Mouse (Mus musculus): ENCODE results near the gene Frs2.
A peak's percentile ranks its signal among the peaks of the same experiment; 100 is the strongest.

Frs2 gene

DNA sequence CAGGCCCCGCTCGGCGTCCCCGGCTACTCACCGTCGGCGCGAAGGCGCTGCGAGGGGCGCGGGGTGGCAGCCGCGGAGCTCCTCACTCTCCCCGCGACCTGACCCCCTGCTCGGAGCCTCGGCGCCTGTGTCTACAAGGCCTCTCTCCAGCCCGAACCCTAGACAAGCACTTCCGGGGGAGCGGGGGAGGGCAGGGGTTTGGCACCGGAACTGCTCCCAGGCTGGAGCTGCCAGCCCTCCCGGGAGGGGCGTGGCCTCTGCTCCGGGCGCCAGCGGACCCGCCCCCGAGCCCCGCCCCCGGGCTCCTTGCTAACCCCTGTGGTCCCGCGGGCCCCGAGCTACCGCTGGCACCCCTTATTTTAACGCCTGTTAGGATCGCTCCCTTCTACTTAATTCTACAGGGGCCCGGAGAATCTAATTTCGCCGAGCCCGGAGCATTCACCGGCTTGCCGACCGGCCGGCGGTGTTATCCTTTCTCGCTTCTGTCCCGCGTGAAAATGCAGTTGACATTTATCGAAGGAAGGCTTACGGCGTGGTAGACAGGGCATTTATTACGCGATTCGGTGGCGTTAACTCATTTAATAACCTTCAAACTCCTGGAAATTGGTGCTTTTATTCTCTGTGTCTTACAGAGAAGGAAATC is at the start of gene Frs2:
Frs2 (minus strand) TSS at position 174 of the 643 bp plus-strand sequence.
- peak; percentile 94 for DNase-seq

DNA sequence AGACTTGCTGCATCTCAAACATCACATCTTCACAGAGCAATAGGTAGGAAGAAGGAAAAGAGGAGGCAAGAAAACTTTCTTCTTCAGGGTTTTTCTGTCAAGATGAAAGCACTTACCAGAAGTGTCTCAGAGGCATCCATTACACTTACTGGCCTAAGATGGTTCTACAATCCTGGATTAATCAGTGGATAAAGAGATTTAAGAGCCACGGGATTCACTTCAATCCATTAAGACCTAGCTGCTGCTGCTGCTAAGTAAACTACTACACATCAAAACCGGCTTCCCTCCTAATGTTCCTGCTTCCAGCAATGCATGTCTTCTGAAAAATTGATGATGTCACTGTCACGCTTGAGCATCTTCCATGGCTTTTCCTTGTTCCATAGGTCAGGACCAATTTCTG is 48.4 kb upstream of the Frs2 start:
- no peak for DNase-seq

- no peak for DNase-seq
Measured at GRCm38 (mm10) chr10:117195748-117196147, 47.4 kb upstream of the Frs2 start.

DNA sequence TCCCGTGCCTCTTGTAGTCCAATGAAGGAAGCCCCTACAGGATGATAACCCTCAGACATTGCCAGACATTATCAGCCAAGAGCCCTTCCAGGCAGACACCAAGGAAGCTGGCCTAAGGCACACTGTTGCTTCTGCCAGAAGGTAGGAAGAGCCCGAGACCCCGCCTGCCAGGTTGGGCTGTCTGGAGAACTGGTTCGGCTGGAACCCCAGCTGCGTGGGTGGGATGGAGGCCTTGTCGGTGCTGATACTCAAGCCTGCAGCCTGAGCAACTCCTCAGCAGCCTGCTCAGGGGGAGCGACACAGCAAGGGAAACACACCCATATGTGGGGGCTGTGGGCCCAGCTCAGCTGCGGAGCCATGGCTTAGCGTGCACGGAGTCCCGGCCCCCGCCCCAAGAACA is 46.7 kb upstream of the Frs2 start:
- no peak for DNase-seq

GRCm38 (mm10) chr10:117193364-117193763 is 45.0 kb upstream of the Frs2 start:
- DNase-seq, result no peak

- no peak for DNase-seq
Measured at GRCm38 (mm10) chr10:117185399-117186089, 37.2 kb upstream of the Frs2 start.

GRCm38 (mm10) chr10:117181098-117181497 is 32.8 kb upstream of the Frs2 start:
- no peak for DNase-seq

DNA sequence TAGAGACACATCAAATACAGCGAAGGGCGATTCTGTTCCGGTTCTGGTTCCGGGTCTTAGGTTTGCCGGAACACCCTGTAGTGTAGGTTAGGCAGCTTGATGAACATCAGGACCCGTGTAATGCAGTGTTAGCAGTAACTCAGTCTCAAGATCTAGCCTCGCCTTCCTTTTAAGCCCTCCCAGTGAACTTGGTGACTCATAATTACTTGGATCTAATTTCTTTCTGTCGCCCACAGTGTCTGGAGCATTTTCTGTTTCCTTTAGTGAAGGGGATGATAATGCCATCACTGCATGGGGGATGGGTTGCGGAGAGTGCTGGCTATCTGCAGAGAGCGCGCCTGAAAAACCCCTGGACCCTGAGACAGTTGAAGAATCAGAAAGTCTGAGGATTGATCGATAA is 26.3 kb upstream of the Frs2 start:
- no peak for DNase-seq

- no peak for DNase-seq
Measured at GRCm38 (mm10) chr10:117173566-117174438, 25.5 kb upstream of the Frs2 start.

DNA sequence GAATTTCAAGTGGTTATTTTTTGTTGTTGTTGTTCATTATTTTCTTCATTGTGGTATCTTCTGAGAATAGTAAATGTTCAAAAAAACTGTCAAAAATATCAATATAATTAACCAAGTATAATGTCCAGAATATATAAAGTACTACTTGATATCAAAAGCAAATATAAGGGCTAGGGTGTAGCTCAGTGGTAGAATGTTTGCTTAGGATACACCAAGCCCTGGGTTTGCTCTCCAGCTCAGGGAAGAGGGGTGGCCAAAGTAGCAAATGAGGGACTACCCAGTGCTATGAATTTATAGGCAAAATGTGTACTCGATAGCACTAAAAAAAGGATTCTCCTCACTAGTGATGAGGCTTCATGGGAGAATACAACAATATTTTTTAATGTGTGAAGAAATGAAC is 24.8 kb upstream of the Frs2 start:
- no peak for DNase-seq

GRCm38 (mm10) chr10:117172069-117172468 is 23.7 kb upstream of the Frs2 start:
- DNase-seq, result no peak

GRCm38 (mm10) chr10:117166785-117167425 is 18.6 kb upstream of the Frs2 start:
- no peak for DNase-seq

DNA sequence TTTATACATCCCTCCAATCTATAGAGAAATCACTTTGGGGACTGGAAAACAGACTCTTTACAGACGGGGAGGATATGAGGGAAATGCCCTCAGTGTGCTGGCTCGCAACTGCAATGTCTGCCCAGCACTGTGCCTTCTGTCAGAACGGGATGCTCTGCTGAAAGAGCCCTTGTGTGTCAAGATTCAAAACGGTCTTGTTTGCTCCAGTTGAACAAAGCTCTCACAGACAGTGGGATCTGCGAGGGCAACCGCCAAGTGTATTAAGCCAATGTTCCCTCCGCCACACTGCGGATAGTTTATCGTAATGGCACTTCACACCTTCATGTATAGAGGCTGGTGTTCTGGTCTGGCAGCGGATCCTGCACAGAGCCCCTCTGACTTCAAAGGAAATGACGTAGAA is 14.3 kb upstream of the Frs2 start:
- DNase-seq, result no peak

GRCm38 (mm10) chr10:117160099-117160498 is 11.8 kb upstream of the Frs2 start:
- no peak for DNase-seq

- no peak for DNase-seq
Measured at GRCm38 (mm10) chr10:117152247-117152646, 3.9 kb upstream of the Frs2 start.

DNA sequence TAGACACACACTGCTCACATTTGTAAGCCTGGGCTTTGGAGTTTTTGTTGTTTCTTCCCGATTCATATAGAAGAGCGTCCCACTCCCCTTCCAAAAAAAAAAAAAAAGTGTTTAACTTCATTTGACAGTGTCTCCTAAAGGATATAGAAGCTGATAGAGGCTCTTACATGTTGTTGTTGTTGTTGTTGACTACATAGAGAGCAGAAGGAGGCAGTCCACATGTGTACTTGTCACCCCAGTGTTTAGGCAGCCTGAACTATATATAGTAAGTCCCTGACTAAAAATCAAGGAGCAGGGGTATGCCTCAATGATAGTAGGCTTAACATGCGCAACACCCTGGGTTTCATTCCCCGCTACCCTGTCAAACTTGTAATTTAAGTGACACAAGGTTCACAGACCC is 3.3 kb upstream of the Frs2 start:
- no peak for DNase-seq

- DNase-seq, result no peak
Measured at GRCm38 (mm10) chr10:117151241-117151640, 2.9 kb upstream of the Frs2 start.

DNA sequence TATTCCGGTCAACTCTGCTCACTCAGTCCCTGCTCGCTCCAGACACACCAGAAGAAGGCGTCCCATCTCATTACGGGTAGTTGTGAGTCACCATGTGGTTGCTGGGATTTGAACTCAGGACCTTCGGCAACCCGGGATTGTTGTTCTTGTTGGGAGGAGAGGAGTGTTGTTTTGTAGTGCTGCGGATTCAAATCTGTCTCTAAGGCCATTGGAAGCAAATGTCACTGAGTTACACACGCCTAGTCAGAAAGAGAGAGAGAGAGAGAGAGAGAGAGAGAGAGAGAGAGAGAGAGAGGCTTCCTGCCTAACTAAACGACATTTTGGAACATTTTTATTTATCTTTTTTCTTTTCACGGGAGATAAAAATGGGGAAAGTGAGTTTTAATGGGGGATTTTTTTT is 2.4 kb upstream of the Frs2 start:
- no peak for DNase-seq

- DNase-seq, result peak; percentile 54
Measured at GRCm38 (mm10) chr10:117149942-117150617, 1.7 kb upstream of the Frs2 start.

DNA sequence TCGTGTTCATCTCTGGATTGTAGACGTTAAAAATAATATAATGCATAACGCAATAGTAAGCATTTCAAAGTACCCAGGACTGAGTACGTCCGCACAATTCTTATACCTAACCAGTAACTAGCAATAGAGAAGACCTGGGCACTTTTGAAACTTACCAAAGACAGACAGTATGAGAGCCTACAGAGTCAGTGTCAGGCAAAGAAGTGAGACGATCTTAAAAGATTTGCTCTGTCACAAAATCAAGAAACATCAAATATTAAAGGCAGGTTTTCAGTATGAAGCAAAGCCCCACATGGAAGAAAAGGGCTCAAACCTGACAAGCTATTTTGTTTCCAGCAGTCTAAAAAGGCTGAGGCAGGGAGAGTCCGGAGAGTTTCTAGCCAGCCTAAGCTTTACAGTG is 907 bp upstream of the Frs2 start:
- no peak for DNase-seq

GRCm38 (mm10) chr10:117147463-117148360 is 622 bp downstream of the Frs2 start:
- peak; percentile 50 for DNase-seq

DNA sequence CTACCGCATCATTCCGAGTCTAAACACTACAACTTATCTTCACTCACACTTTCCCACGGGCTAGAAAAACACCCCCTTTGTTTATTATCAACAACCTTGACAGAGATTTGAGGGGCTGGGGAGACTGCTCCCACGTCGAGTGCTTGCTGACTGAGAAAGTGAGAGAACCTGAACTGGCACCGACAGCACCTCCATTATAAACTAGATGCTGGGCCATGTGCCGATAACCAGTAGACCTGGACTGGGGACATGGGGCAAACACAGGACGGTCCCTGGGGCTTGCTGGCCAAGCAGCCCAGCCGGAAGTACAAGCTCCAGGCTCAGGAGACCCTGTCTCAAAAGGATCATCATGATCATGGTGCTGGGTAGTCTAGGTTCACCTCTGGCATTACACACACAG is 1.9 kb downstream of the Frs2 start:
- no peak for DNase-seq

Data from cerebellum, adult 11-12 months (tissue).